Mouse (Mus musculus) gastrocnemius, postnatal 36 days (tissue): ENCODE measurements around the gene U2af2. TPM values are rescaled to one million over a fixed set of nuclear protein-coding genes. Genes with fewer than 3 reads are reported as not detected.
"Not testable (repeated sequence)": the region's sequence is repeated elsewhere in the genome, so short reads cannot be mapped to it uniquely, and the experiment has no call there.

Experiments
- DNase-seq, 2 experiments: peaks; one replicate each; pipeline ENCODE4 v3.0.0; 2022
- intact Hi-C: fragments of 180-260 bp; cut with DNase I; formaldehyde crosslinking; loops from one replicate; pipeline ENCODE4 v1.15.1; 2025
- total RNA-seq, 2 experiments: library from RNA; stranded (reverse); gene quantifications; 2 replicates each; pipeline ENCODE4 v1.2.3; 2021

The U2af2 gene
- total RNA-seq, 2 experiments from 2014 or later: 38.0 to 48.3 TPM

GRCm38 (mm10) chr7:5060944-5061773 is 784 bp upstream of the U2af2 start:
- intact Hi-C loops: no loop called here
- peak; percentile 96 to 98 for DNase-seq

- DNase-seq: peak in 1 of 2 experiments; percentile 52
- intact Hi-C loops: no loop called here
Observed at GRCm38 (mm10) chr7:5062360-5063001, 538 bp downstream of the U2af2 start.

- no peak for DNase-seq
- intact Hi-C loops: no loop called here
Observed at GRCm38 (mm10) chr7:5064886-5065285, 2.9 kb downstream of the U2af2 start.

GRCm38 (mm10) chr7:5073586-5073985 is 11.6 kb downstream of the U2af2 start:
- intact Hi-C loops: no loop called here
- no peak for DNase-seq

- intact Hi-C loops: no loop called here
- no peak for DNase-seq
Observed at GRCm38 (mm10) chr7:5074984-5075383, 13.0 kb downstream of the U2af2 start.

GRCm38 (mm10) chr7:5076931-5077330 is 15.0 kb downstream of the U2af2 start:
- intact Hi-C loops: no loop called here

GRCm38 (mm10) chr7:5079365-5080009 is 17.5 kb downstream of the U2af2 start:
- DNase-seq: not testable (repeated sequence)
- intact Hi-C loops: loop anchor here (10.0 kb wide), 1 partner anchor 1385 kb away; the partner anchor contains the start of genes Mboat7 and Tsen34

More at GRCm38 (mm10) chr7:5076931-5077330, 15.0 kb downstream of the U2af2 start:
- no peak for DNase-seq

- intact Hi-C loops: loop anchor here (10.0 kb wide), 1 partner anchor 1385 kb away; the partner anchor contains the start of genes Mboat7 and Tsen34
Observed at GRCm38 (mm10) chr7:5080010-5080751, 18.2 kb downstream of the U2af2 start, which contains the start of gene Epn1. Epn1 (plus strand) TSS chr7:5080235.

GRCm38 (mm10) chr7:5080815-5081214 is 18.9 kb downstream of the U2af2 start:
- no peak for DNase-seq
- intact Hi-C loops: loop anchor here (10.0 kb wide), 1 partner anchor 1386 kb away; the partner anchor contains the start of genes Mboat7 and Tsen34

More at GRCm38 (mm10) chr7:5080010-5080751, 18.2 kb downstream of the U2af2 start, which contains the start of gene Epn1:
- DNase-seq: peak; percentile 92 to 97

- DNase-seq: no peak
- intact Hi-C loops: loop anchor here (10.0 kb wide), 1 partner anchor 1386 kb away; the partner anchor contains the start of genes Mboat7 and Tsen34
Observed at GRCm38 (mm10) chr7:5081241-5081640, 19.3 kb downstream of the U2af2 start.

GRCm38 (mm10) chr7:5081939-5082338 is 20.0 kb downstream of the U2af2 start:
- intact Hi-C loops: loop anchor here (10.0 kb wide), 1 partner anchor 1387 kb away; the partner anchor contains the start of genes Mboat7 and Tsen34
- DNase-seq: no peak

- DNase-seq: no peak
- intact Hi-C loops: loop anchor here (10.0 kb wide), 1 partner anchor 1389 kb away; the partner anchor contains the start of genes Mboat7 and Tsen34
Observed at GRCm38 (mm10) chr7:5083325-5084105, 21.6 kb downstream of the U2af2 start.

- intact Hi-C loops: loop anchor here (10.0 kb wide), 1 partner anchor 1391 kb away; the partner anchor contains the start of genes Mboat7 and Tsen34
- DNase-seq: no peak
Observed at GRCm38 (mm10) chr7:5085512-5085911, 23.6 kb downstream of the U2af2 start.

GRCm38 (mm10) chr7:5086921-5087440 is 25.0 kb downstream of the U2af2 start:
- no peak for DNase-seq

GRCm38 (mm10) chr7:5087886-5088285 is 25.9 kb downstream of the U2af2 start:
- intact Hi-C loops: loop anchor here (10.0 kb wide), 1 partner anchor 1393 kb away; the partner anchor contains the start of genes Mboat7 and Tsen34
- no peak for DNase-seq

More at GRCm38 (mm10) chr7:5086921-5087440, 25.0 kb downstream of the U2af2 start:
- intact Hi-C loops: loop anchor here (10.0 kb wide), 1 partner anchor 1392 kb away; the partner anchor contains the start of genes Mboat7 and Tsen34

- intact Hi-C loops: loop anchor here (10.0 kb wide), 1 partner anchor 1395 kb away; the partner anchor contains the start of genes Mboat7 and Tsen34
Observed at GRCm38 (mm10) chr7:5089853-5090252, 27.9 kb downstream of the U2af2 start.

GRCm38 (mm10) chr7:5091008-5091728 is 29.2 kb downstream of the U2af2 start:
- DNase-seq: no peak
- intact Hi-C loops: no loop called here

More at GRCm38 (mm10) chr7:5089853-5090252, 27.9 kb downstream of the U2af2 start:
- no peak for DNase-seq
